Mouse (Mus musculus) cortical plate, adult 2 months (tissue): ENCODE measurements at regions not wholly inside any gene's neighbourhood (a gene's known extent, or its start where the extent isn't known, plus 50 kb on each side); places are given as distances from the start of the nearest gene placed in this dataset.

ENCODE experiments used
- CTCF ChIP-seq: fragments of 200-500 bp; IDR thresholded peaks from 2 replicates; pipeline ENCODE4 v1.5.1; 2011; ENCODE audit warnings: mild to moderate bottlenecking, control low read depth, low read length; ENCODE audit not compliant: insufficient read depth; ENCODE audit errors: extremely low read depth
- POLR2A ChIP-seq: fragments of 200-500 bp; IDR thresholded peaks from 2 replicates; pipeline ENCODE4 v1.6.1; 2011; ENCODE audit warnings: mild to moderate bottlenecking, low read length, control low read depth; ENCODE audit not compliant: insufficient read depth; ENCODE audit errors: extremely low read depth

DNA sequence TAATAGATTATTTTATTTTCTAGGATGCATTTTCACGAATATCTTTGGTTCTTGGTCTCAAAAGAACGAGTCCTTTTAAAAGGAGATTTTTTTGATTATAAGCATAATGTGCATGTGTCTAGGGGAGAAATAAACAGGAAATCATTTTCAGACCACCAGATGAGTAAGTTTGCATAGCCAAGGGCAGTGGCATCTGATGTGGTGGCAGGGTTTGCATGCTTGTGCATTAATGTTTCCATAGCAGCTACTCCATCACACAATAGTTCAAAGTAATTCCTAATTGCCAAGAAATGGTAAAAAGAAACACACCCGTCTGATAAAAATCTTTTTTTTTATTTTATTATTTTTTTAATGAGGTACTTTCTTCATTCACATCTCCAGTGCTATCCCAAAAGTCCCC lies 182.3 kb downstream of the Gnai1 start:
- TF ChIP-seq CTCF (no peak), POLR2A (no peak)
